Mouse (Mus musculus) lung, postnatal 0 days (tissue): Measurements from ENCODE around the gene Ltbr. TPM values are rescaled to one million over a fixed set of nuclear protein-coding genes. Genes with fewer than 3 reads are reported as not detected.

ENCODE experiments used
- ATAC-seq: fragments of 200-750 bp; cut with Nextera tagmentation; 2 replicates; pipeline ENCODE4 v1.8.0; 2017; ENCODE audit warnings: moderate library complexity
- DNase-seq: peaks from one replicate; pipeline ENCODE4 v3.0.0-alpha.2; 2016; ENCODE audit warnings: low spot score
- H3K27ac ChIP-seq: fragments of 300-500 bp; sonication (generic); 2 replicates; pipeline ENCODE4 v1.5.1; 2014; ENCODE audit warnings: antibody characterized with exemption, mild to moderate bottlenecking, low read length, mixed read lengths
- H3K27me3 ChIP-seq: fragments of 300-500 bp; sonication (generic); replicated peaks from 2 replicates; pipeline ENCODE4 v1.6.1; 2014; ENCODE audit warnings: low read length, mixed read lengths; ENCODE audit not compliant: insufficient read depth
- H3K36me3 ChIP-seq: fragments of 300-500 bp; sonication (generic); 2 replicates; pipeline ENCODE4 v1.6.1; 2014; ENCODE audit warnings: low read length, mixed read lengths; ENCODE audit not compliant: insufficient read depth
- H3K4me1 ChIP-seq: fragments of 300-500 bp; sonication (generic); 2 replicates; pipeline ENCODE4 v1.6.1; 2014; ENCODE audit warnings: antibody characterized with exemption, low read depth, low read length, mixed read lengths; ENCODE audit not compliant: insufficient read depth
- H3K4me2 ChIP-seq: fragments of 300-500 bp; sonication (generic); replicated peaks from 2 replicates; pipeline ENCODE4 v1.6.1; 2014; ENCODE audit warnings: low read depth, mild to moderate bottlenecking, low read length, moderate library complexity, mixed read lengths
- H3K4me3 ChIP-seq: fragments of 300-500 bp; sonication (generic); 2 replicates; pipeline ENCODE4 v1.5.1; 2014; ENCODE audit warnings: low read depth, low read length
- H3K9ac ChIP-seq: fragments of 300-500 bp; sonication (generic); replicated peaks from 2 replicates; pipeline ENCODE4 v1.6.1; 2014; ENCODE audit warnings: low read depth, mild to moderate bottlenecking
- H3K9me3 ChIP-seq: fragments of 300-500 bp; sonication (generic); 2 replicates; pipeline ENCODE4 v1.6.1; 2016; ENCODE audit warnings: low read length, mixed read lengths
- CTCF ChIP-seq: IDR thresholded peaks from 2 replicates; pipeline ENCODE4 v1.5.1; 2016; ENCODE audit warnings: antibody characterized with exemption, mild to moderate bottlenecking
- EP300 ChIP-seq: IDR thresholded peaks from 2 replicates; pipeline ENCODE4 v1.6.1; 2016; ENCODE audit warnings: antibody characterized with exemption, mild to moderate bottlenecking, control low read depth
- WGBS: fragments of 180-500 bp; shearing (Covaris S2); extraction: QIAGEN DNeasy Blood & Tissue Kit; methylation state at CpG from one replicate; pipeline ENCODE4 v1.1.7; 2014; 5-methylcytosine and 5-hydroxymethylcytosine counted together
- polyA plus RNA-seq: library from polyadenylated mRNA; unstranded; fragments of >200 nt; fragmentation: Nextera tagmentation; extraction: Ambion mirVana; gene quantifications from 2 replicates; pipeline ENCODE4 v1.2.1, GENCODE M21; 2015

The Ltbr gene
- polyA plus RNA-seq, 1 experiment from 2014 or later = 100 TPM

DNA sequence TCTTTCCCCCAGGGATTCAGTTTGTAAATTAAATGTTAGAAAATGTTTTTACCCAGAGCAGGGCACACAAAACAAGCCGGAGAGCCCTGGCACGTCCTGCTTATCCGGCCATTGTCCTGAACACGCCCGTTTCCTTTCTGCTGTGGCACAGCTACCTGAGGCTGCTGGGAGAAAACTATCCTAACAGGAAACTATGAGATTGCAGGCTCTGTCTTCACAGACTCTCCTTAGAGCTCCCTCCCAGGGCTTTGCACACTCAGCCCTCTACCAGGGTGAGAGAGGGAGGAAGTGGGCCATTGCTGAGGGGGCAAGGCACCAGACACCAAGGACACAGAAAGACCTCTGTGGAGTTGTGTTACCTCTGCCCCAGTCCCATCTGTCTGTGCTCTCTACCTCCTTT, 26.6 kb upstream of the Ltbr start:
- ATAC-seq (peak; percentile 56), DNase-seq (peak; percentile 60)
- Histone ChIP-seq H3K9me3 (no peaks in the 10 kb centered on the region), H3K4me2 (no peak overlapping the region), H3K27me3 (no peaks in the 10 kb centered on the region), H3K27ac (peak overlapping the region; percentile 84), H3K4me3 (no peak overlapping the region), H3K9ac (no peak overlapping the region), H3K36me3 (no peaks in the 10 kb centered on the region; the same call in 1 of the 2 replicates), H3K4me1 (peaks cover 23% of the 10 kb centered on the region; the same call in 1 of the 2 replicates)
- TF ChIP-seq CTCF (no peak), EP300 (peak; percentile 76)
- 64% methylated on average over 5 of the region's 5 CpGs for WGBS

DNA sequence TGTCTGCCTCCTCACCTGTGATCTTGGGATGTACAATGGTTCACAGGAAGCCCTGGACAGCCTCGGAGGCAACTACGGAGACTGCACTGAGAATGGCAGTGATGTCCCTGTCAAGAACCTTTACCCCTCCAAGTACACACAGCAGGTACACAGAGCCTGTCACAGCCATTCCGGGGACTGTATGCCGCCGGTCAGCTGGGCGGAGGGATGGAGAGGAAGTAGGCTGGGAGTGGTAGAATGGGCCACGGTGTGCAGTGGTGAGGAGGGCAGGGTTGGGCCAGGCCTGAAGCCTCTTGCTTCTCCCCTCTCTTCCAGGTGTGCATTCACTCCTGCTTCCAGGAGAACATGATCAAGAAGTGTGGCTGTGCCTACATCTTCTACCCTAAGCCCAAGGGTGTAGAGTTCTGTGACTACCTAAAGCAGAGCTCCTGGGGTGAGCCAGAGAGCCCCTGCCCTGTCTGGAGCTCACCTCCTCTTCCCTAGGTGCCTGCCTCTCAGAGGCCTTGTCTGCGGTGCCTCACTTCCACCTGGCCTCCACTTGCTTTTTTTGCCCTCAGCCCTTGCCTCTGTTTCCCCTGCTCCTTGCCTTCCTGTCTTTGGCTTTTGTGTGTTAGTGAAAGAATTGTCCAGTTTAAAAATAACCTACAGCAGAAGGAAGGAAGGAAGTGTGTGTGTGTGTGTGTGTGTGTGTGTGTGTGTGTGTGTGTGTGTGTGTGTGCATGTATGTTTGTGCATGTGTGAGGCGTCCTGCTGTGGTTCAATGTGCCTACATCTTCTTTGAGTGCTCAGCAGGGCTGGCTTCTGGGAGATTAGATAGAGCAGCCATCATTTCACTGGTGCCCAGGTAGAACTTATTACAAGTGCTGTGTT, 25.3 kb upstream of the Ltbr start:
- Histone ChIP-seq H3K9me3 (no peaks in the 10 kb centered on the region), H3K4me3 (no peak overlapping the region), H3K27ac (peak overlapping the region; percentile 38; the same call in 1 of the 2 replicates), H3K36me3 (no peaks in the 10 kb centered on the region; the same call in 1 of the 2 replicates), H3K9ac (no peak overlapping the region), H3K27me3 (no peaks in the 10 kb centered on the region), H3K4me1 (peaks cover 16% of the 10 kb centered on the region; the same call in 1 of the 2 replicates), H3K4me2 (no peak overlapping the region)
- ATAC-seq (no peak), DNase-seq (no peak)
- no peak for TF ChIP-seq CTCF
- TF ChIP-seq EP300 = peak; percentile 51; the same call in 1 of the 2 replicates
- 55% methylated on average over 8 of the region's 9 CpGs for WGBS

DNA sequence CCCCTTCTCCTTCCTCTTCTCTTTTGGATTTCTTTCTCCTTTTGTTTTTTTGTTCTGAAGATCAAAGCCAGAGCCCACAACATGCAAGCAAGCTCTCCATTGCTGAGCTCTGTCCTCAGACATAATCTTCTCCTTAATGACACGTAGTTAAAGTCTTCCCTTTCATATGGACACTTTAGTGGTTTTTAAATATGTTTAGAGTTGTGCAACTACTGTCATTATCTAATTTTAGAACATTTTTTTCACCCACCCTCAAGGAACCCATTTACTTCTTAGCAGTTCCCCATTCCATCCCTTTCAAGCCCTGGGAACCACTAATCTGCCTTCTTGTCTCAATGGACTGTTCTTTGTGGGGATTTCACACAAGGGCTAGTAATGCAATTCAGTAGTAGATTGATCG, 20.7 kb upstream of the Ltbr start:
- WGBS = 55% methylated on average over 2 of the region's 2 CpGs
- Histone ChIP-seq H3K9me3 (no peaks in the 10 kb centered on the region), H3K4me1 (peaks cover 4% of the 10 kb centered on the region; the same call in 1 of the 2 replicates), H3K4me3 (no peak overlapping the region), H3K9ac (no peak overlapping the region), H3K4me2 (no peak overlapping the region), H3K36me3 (no peaks in the 10 kb centered on the region), H3K27ac (peak overlapping the region; percentile 64; the same call in 1 of the 2 replicates), H3K27me3 (no peaks in the 10 kb centered on the region)
- DNase-seq (peak; percentile 87), ATAC-seq (peak; percentile 33)
- no peak for TF ChIP-seq EP300
- no peak for TF ChIP-seq CTCF

DNA sequence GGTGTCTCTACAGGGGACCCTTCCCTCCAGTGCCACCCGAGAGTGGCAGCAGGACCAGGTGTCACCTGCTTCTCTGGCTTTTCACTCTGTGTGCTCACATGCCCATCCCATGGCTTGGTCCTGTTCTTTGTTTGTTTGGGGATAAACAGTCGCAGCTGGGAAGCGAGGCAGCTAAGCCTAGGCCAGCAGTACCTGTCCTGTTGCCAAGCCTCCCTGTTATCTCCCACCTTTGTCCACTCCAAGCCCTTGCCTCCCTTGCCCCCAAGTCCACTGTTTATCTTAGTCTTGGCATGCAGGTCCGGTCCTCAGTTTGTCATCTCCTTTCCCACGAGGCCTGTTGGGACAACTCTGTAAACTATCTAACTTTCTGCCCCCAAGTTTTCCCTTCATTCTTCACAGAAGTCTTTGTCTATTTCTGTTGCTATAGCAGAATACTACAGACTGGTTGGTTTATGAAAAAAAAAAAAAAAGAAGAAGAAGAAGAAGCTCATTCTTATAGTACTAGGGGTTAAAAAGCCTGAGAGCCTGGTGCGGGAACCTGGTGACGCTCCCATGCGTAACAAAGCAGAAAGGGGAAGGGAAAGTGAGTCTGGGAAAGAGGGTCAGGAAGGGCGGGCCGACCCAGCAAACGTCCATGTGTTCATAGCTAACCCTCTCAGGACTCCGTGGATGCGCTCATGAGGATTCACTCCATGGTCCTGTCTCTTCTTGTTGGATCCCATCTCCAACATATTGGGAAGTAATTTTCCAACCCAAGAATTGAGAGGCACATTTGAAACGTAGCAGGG, 19.6 kb upstream of the Ltbr start:
- H3K9me3 ChIP-seq = no peaks in the 10 kb centered on the region
- TF ChIP-seq CTCF (no peak), EP300 (no peak)
- ATAC-seq = no peak
- no peaks in the 10 kb centered on the region for H3K27me3 ChIP-seq
- 63% methylated on average over 14 of the region's 14 CpGs for WGBS
- 0 out of 2 replicates have a peak overlapping the region, but pooled peaks have one; percentile 64 for H3K27ac ChIP-seq
- H3K4me1 ChIP-seq = no peaks in the 10 kb centered on the region
- no peaks in the 10 kb centered on the region for H3K36me3 ChIP-seq
- no peak overlapping the region for H3K9ac ChIP-seq
- no peak overlapping the region for H3K4me3 ChIP-seq
- peak; percentile 28 for DNase-seq
- H3K4me2 ChIP-seq = no peak overlapping the region

- TF ChIP-seq EP300 (no peak), CTCF (peak; percentile 32; the same call in 1 of the 2 replicates)
- DNase-seq (peak; percentile 96), ATAC-seq (peak; percentile 94)
- peak overlapping the region; percentile 34 for H3K9ac ChIP-seq
- peak overlapping the region; percentile 61 for H3K4me2 ChIP-seq
- peak overlapping the region; percentile 60 for H3K27ac ChIP-seq
- no peaks in the 10 kb centered on the region for H3K27me3 ChIP-seq
- no peaks in the 10 kb centered on the region for H3K9me3 ChIP-seq
- H3K4me1 ChIP-seq = no peaks in the 10 kb centered on the region
- WGBS = under 1% methylated on average over 39 of the region's 39 CpGs
- H3K4me3 ChIP-seq = peak overlapping the region; percentile 43
- no peaks in the 10 kb centered on the region for H3K36me3 ChIP-seq
These were observed 17.1 kb upstream of the Ltbr start for GRCm38 (mm10) chr6:125330626-125331326.
